Mouse (Mus musculus) left cerebral cortex, adult 8-10 months (tissue): ENCODE measurements around the gene F13a1. TPM values are rescaled to one million over a fixed set of nuclear protein-coding genes. Genes with fewer than 3 reads are reported as not detected.
A peak's percentile ranks its signal among the peaks of the same experiment; 100 is the strongest.

Experiments used
- DNase-seq, 2 experiments: peaks; one replicate each; pipeline ENCODE4 v3.0.0; 2022; ENCODE audit warnings: low spot score in 2 of 2
- total RNA-seq, 4 experiments: library from RNA; stranded (reverse); gene quantifications; 2 replicates each; pipeline ENCODE4 v1.2.4; 2022

F13a1 gene
- 1 to 10 TPM; 2.1 to 3.5 (median 2.8) TPM for total RNA-seq

- DNase-seq = no peak
These were observed at the start of gene F13a1 for GRCm38 (mm10) chr13:37050126-37050525. Gene F13a1, minus strand, starts transcription at chr13:37050244.

GRCm38 (mm10) chr13:37091620-37092019, 41.6 kb upstream of the F13a1 start:
- DNase-seq = no peak

- DNase-seq = no peak
These were observed 39.1 kb upstream of the F13a1 start for GRCm38 (mm10) chr13:37089104-37089503.

- DNase-seq = peak in 1 of 2 experiments; percentile 13
These were observed 31.6 kb upstream of the F13a1 start for GRCm38 (mm10) chr13:37081506-37082241.

GRCm38 (mm10) chr13:37071390-37071789, 21.3 kb upstream of the F13a1 start:
- no peak for DNase-seq

GRCm38 (mm10) chr13:37070824-37071223, 20.8 kb upstream of the F13a1 start:
- DNase-seq = no peak

GRCm38 (mm10) chr13:37060810-37061209, 10.8 kb upstream of the F13a1 start:
- no peak for DNase-seq

- DNase-seq = no peak
These were observed 6.6 kb upstream of the F13a1 start for GRCm38 (mm10) chr13:37056662-37057061.

- no peak for DNase-seq
These were observed 413 bp downstream of the F13a1 start for GRCm38 (mm10) chr13:37049631-37050030.

- no peak for DNase-seq
These were observed 1.0 kb downstream of the F13a1 start for GRCm38 (mm10) chr13:37049018-37049417.

GRCm38 (mm10) chr13:37045005-37045404, 5.0 kb downstream of the F13a1 start:
- DNase-seq = no peak

- DNase-seq = no peak
These were observed 15.3 kb downstream of the F13a1 start for GRCm38 (mm10) chr13:37034745-37035144.

GRCm38 (mm10) chr13:37025996-37026579, 24.0 kb downstream of the F13a1 start:
- no peak for DNase-seq

- no peak for DNase-seq
These were observed 28.5 kb downstream of the F13a1 start for GRCm38 (mm10) chr13:37021575-37021974.

GRCm38 (mm10) chr13:37010771-37011170, 39.3 kb downstream of the F13a1 start:
- DNase-seq = no peak

GRCm38 (mm10) chr13:37006224-37006623, 43.8 kb downstream of the F13a1 start:
- DNase-seq = no peak

- no peak for DNase-seq
These were observed 50.8 kb downstream of the F13a1 start for GRCm38 (mm10) chr13:36999210-36999705.

GRCm38 (mm10) chr13:36993593-36993992, 56.5 kb downstream of the F13a1 start:
- no peak for DNase-seq

GRCm38 (mm10) chr13:36988392-36988791, 61.7 kb downstream of the F13a1 start:
- no peak for DNase-seq

- DNase-seq = no peak
These were observed 77.0 kb downstream of the F13a1 start for GRCm38 (mm10) chr13:36973016-36973415.

- DNase-seq = no peak
These were observed 77.8 kb downstream of the F13a1 start for GRCm38 (mm10) chr13:36972226-36972625.

GRCm38 (mm10) chr13:36962926-36963325, 87.1 kb downstream of the F13a1 start:
- no peak for DNase-seq

- DNase-seq = no peak
These were observed 91.0 kb downstream of the F13a1 start for GRCm38 (mm10) chr13:36958996-36959395.
